Mouse (Mus musculus): ENCODE data around the gene Cldn9.

Gene Cldn9

DNA sequence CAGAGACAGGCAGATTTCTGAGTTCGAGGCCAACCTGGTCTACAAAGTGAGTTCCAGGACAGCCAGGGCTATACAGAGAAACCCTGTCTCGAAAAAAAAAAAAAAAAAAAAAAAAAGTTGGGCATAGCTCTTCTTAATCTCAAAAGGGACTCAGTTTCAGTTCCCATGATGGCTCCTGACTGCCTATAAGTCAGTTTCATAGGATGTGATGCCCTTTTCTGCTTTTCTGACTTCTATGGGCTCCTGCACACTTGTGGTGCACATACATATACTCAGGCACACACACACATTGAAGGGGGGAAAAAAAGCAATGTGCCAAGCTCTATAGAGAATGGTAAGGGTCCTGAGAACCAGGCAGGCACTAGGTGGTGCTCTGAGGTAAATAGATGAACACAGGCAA lies 30.5 kb downstream of the Cldn9 start:
- DNase-seq (ENCODE audit: low read depth, low spot score): no peak

DNA sequence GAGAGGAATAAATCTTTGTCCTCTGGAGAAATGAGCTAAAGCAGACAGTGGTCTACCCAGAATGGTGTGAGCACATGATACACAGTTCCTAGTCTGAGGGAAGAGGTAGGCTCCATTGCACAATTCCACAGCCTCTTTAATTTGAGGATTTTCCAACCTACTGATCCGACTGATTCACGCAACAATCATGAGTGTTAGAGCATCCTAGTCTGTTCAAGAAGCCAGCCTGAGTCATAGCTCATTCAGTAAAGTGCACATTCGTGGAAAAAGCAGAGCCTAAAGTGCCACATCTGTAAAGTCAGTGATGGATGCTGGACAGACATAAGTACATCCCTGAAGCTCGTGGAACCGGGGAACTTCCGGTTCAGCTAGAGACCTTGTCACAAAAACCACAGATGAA lies 32.5 kb downstream of the Cldn9 start:
- DNase-seq (ENCODE audit: low read depth, low spot score): no peak

DNA sequence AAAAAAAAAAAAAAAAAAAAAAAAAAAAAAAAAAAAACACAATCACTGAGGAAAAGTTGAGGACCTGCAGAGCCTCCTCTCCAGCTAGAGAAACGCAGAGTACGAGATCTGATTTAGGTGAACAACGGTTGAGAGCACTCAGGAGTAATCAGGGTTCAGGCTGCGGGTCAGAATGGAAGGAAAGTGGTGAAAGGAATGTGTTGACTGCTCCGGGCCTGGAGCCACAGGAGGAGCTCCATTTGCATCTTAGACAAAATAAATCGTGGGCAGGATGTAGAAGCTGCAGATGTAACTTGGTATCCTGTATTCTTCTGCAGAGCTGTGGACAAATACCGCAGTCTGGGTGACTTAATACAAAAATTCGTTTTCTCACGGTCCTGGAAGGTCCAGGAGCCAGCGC lies 37.9 kb downstream of the Cldn9 start:
- DNase-seq (ENCODE audit: low read depth, low spot score): no peak

DNA sequence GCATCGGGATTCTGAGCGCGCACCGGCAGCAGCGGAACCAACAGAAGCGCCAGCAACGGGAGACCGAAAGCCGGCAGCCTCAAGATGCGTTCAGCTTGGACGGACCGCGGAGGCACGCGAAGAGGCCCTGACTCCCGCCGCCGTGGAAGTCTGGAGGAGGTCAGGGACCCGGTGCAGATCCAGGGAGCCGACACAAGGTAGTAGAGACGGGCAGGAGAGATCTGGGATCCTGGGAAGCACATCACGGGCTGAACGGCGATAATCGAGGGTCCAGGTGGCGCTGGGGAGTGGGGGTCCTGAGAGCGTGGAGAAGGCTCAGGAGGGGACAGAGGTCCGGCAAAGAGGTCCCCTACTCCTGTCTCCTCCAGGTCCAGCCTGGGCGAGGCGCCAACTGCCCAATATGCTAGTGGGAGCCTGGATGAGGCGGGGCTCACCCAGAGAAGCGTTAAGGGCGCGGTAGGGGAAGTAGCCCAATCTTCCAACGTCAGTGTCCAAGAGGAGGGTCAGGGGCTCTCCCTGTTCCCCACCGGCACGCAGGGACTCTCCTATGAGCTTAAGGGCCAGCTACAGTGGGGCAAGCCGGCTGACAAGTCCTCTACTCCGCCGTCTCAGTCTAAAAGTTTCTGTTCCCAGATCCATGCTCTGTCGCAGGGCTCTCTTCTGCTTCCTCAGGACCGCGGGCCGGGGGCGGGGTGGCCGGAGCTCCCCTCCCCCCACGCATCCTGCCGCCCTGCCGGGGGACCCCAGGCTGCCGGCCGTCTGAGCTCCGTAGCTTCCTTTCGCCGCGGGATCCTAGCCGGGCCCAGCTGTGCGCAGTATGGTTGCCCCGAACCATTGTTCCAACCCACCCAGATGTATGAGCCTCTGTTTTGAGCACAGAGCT lies 39.0 kb downstream of the Cldn9 start, which contains the start of gene Mmp25:
Gene Mmp25, minus strand, starts transcription at position 665 of the 883 bp plus-strand sequence.
- DNase-seq (ENCODE audit: low read depth, low spot score): peak; percentile 50

Data from ZHBTc4 (cell line).